Mouse (Mus musculus): ENCODE measurements around the gene Retn. TPM values are rescaled to one million over a fixed set of nuclear protein-coding genes. Genes with fewer than 3 reads are reported as not detected.

The Retn gene
- total and polyA plus RNA-seq, 2 experiments from 2014 or later = 0.62 TPM; not detected in 1

DNA sequence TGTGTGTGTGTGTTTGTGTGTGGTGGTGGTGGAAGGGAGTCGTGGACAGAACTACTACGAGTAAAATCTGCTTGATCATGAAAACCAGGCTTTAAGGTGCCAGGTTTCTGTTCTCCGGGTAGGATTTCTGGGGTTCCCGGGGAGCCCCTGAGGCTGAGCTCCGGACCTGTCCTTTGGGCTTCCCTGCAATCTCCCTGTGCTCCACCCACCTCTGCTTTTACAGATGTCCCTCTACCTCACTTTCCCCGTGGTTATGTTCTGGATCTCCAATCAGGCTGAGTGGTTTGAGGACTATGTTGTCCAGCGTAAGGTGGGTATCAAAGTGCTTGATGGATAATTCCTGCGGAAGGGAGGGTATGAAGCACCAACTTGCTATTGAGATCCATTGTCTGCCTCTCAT, 33.5 kb upstream of the Retn start:
- Histone ChIP-seq H3K9ac (replicated peaks; ENCODE audit: low read length, poor library complexity, severe bottlenecking) (peak overlapping the region; percentile 51), H3K27ac (ENCODE audit: low read depth, low read length) (no peak overlapping the region)
- TF ChIP-seq CTCF (IDR thresholded peaks at IDR 0.05) = no peak

GRCm38 (mm10) chr8:3625445-3625844, 30.1 kb upstream of the Retn start, which contains the start of gene Pcp2:
Gene Pcp2, minus strand, starts transcription at chr8:3625545.
- no peak for ATAC-seq (ENCODE audit: low FRiP score)
- TF ChIP-seq CTCF (IDR thresholded peaks at IDR 0.05) = no peak
- H3K27ac ChIP-seq (ENCODE audit: low read depth, low read length) = no peak within 1 kb of the TSS

More for the DNA sequence above, 33.5 kb upstream of the Retn start:
- WGBS = 73% methylated on average over 8 of the region's 8 CpGs
- Histone ChIP-seq H3K9me3 (ENCODE audit: low read length) (no peaks in the 10 kb centered on the region), H3K27me3 (ENCODE audit: insufficient read depth, low read length) (no peaks in the 10 kb centered on the region), H3K4me1 (ENCODE audit: insufficient read depth, low read length) (peaks cover 6% of the 10 kb centered on the region; the same call in 1 of the 2 replicates), H3K4me2 (ENCODE audit: low read depth, low read length, poor library complexity, severe bottlenecking) (peak overlapping the region; percentile 59), H3K36me3 (ENCODE audit: insufficient read depth, low read length) (peaks cover 5% of the 10 kb centered on the region; the same call in 1 of the 2 replicates), H3K4me3 (ENCODE audit: low read depth, low read length) (peak overlapping the region; percentile 87)
- DNase-seq (ENCODE audit: low spot score) = no peak
- ATAC-seq (ENCODE audit: low FRiP score) = no peak

DNA sequence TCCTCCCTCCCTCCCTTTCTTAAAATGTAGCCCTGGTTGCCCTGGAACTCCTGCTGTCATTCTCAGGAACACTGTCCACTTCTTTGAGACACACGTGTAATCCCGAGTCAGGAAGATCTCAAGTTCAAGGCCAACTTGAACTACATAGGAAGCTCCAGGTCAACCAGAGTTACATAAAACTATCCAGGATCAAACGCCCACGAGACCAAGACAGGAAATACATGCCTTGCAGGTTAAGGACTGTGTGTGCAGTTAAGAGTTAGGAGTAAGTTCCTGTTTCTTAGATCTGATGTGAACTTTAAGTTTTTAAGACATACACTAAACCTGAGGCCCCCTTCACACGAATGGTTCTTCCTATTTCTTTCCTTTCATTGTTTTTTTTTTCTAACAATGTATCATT, 28.6 kb upstream of the Retn start:
- no peaks in the 10 kb centered on the region for H3K36me3 ChIP-seq (ENCODE audit: insufficient read depth, low read length)
- H3K9ac ChIP-seq (replicated peaks; ENCODE audit: low read length, poor library complexity, severe bottlenecking) = no peak overlapping the region
- 66% methylated on average over 5 of the region's 5 CpGs for WGBS
- no peak for DNase-seq (ENCODE audit: low spot score)
- H3K4me1 ChIP-seq (ENCODE audit: insufficient read depth, low read length) = peaks cover 7% of the 10 kb centered on the region; the same call in 1 of the 2 replicates
- H3K27ac ChIP-seq (ENCODE audit: low read depth, low read length) = no peak overlapping the region
- no peak overlapping the region for H3K4me3 ChIP-seq (ENCODE audit: low read depth, low read length)
- peaks cover 9% of the 10 kb centered on the region; the same call in 1 of the 2 replicates for H3K27me3 ChIP-seq (ENCODE audit: insufficient read depth, low read length)
- ATAC-seq (ENCODE audit: low FRiP score) = no peak
- TF ChIP-seq CTCF (IDR thresholded peaks at IDR 0.05) = no peak
- H3K9me3 ChIP-seq (ENCODE audit: low read length) = no peaks in the 10 kb centered on the region
- H3K4me2 ChIP-seq (ENCODE audit: low read depth, low read length, poor library complexity, severe bottlenecking) = no peak overlapping the region

More at GRCm38 (mm10) chr8:3625445-3625844, 30.1 kb upstream of the Retn start, which contains the start of gene Pcp2:
- Histone ChIP-seq H3K4me2 (ENCODE audit: low read depth, low read length, poor library complexity, severe bottlenecking) (no peak within 1 kb of the TSS), H3K9ac (replicated peaks; ENCODE audit: low read length, poor library complexity, severe bottlenecking) (no peak within 1 kb of the TSS), H3K9me3 (ENCODE audit: low read length) (no peaks in the 10 kb centered on the region), H3K27me3 (ENCODE audit: insufficient read depth, low read length) (peaks cover 9% of the 10 kb centered on the region; the same call in 1 of the 2 replicates), H3K4me3 (ENCODE audit: low read depth, low read length) (no peak within 1 kb of the TSS), H3K4me1 (ENCODE audit: insufficient read depth, low read length) (0 out of 2 replicates have a peak, but pooled peaks cover 3% of the 10 kb centered on the region), H3K36me3 (ENCODE audit: insufficient read depth, low read length) (no peaks in the 10 kb centered on the region)
- no peak for DNase-seq (ENCODE audit: low spot score)
- 63% methylated on average over 1 of the region's 1 CpGs for WGBS

GRCm38 (mm10) chr8:3628014-3628413, 27.6 kb upstream of the Retn start:
- Histone ChIP-seq H3K9ac (replicated peaks; ENCODE audit: low read length, poor library complexity, severe bottlenecking) (no peak overlapping the region), H3K9me3 (ENCODE audit: low read length) (no peaks in the 10 kb centered on the region), H3K4me1 (ENCODE audit: insufficient read depth, low read length) (peaks cover 4% of the 10 kb centered on the region; the same call in 1 of the 2 replicates), H3K27ac (ENCODE audit: low read depth, low read length) (no peak overlapping the region), H3K4me2 (ENCODE audit: low read depth, low read length, poor library complexity, severe bottlenecking) (no peak overlapping the region), H3K27me3 (ENCODE audit: insufficient read depth, low read length) (peaks cover 9% of the 10 kb centered on the region; the same call in 1 of the 2 replicates), H3K4me3 (ENCODE audit: low read depth, low read length) (no peak overlapping the region), H3K36me3 (ENCODE audit: insufficient read depth, low read length) (no peaks in the 10 kb centered on the region)
- peak; percentile 50 for DNase-seq (ENCODE audit: low spot score)
- WGBS = 29% methylated on average over 5 of the region's 5 CpGs
- TF ChIP-seq CTCF (IDR thresholded peaks at IDR 0.05) = peak; percentile 72
- 0 out of 2 replicates have a peak, but pooled peaks have one; percentile 36 for ATAC-seq (ENCODE audit: low FRiP score)

DNA sequence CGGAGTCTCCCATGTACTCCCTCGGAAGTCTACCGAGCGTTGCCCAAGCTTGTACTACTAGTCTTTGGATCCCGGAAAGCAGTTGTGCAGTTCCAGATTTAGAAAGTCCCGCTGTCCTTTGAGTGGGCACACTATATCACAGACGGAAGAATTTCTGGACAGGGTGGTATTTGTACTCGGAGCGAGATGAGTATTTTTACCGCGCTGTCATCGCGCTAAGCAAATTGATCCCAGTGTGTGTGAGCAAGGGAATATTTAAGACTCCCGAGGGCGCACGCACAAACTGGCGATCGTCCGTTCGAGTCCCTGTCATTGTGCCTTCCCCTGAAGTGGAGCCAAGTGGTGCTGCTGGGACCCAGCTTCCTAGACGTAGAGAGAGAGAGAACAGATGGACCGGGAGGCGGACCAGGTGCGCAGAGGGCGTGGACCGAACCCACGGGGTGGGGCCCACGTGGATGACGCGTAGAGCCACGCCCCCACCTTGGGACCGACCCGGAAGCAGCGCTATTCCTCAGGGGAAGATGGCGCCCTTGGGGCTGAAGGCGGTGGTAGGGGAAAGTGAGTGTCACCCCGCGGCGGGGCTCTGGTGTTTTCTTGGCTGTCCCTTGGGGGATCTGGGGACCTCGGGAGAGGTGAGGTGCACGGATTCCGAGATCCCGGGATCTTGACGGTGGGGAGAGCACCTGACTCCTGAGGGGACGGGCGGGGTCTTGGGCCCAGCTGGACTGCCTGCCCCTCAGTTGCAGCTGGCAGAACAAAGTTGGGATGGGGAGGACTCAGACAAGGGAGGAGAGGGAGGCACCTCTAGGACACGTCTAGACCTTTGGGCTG, 24.7 kb upstream of the Retn start, which contains the start of gene Stxbp2:
Gene Stxbp2 (plus strand): TSS at position 309 of the 831 bp plus-strand sequence.
- peaks cover 9% of the 10 kb centered on the region; the same call in 1 of the 2 replicates for H3K27me3 ChIP-seq (ENCODE audit: insufficient read depth, low read length)
- ATAC-seq (ENCODE audit: low FRiP score) (peak; percentile 74), DNase-seq (ENCODE audit: low spot score) (peak; percentile 43)
- TF ChIP-seq CTCF (IDR thresholded peaks at IDR 0.05) = no peak; the same call in 1 of the 2 replicates
- H3K4me1 ChIP-seq (ENCODE audit: insufficient read depth, low read length) = peaks cover 4% of the 10 kb centered on the region; the same call in 1 of the 2 replicates
- WGBS = 6% methylated on average over 47 of the region's 47 CpGs
- H3K4me3 ChIP-seq (ENCODE audit: low read depth, low read length) = peak within 1 kb of the TSS; percentile 44
- no peaks in the 10 kb centered on the region for H3K36me3 ChIP-seq (ENCODE audit: insufficient read depth, low read length)
- H3K27ac ChIP-seq (ENCODE audit: low read depth, low read length) = no peak within 1 kb of the TSS
- H3K9ac ChIP-seq (replicated peaks; ENCODE audit: low read length, poor library complexity, severe bottlenecking) = peak within 1 kb of the TSS; percentile 51
- no peaks in the 10 kb centered on the region for H3K9me3 ChIP-seq (ENCODE audit: low read length)
- peak within 1 kb of the TSS; percentile 60 for H3K4me2 ChIP-seq (ENCODE audit: low read depth, low read length, poor library complexity, severe bottlenecking)

All from midbrain, postnatal 0 days (tissue).